Mouse (Mus musculus): ENCODE results near the gene Man2b1. TPM values are rescaled to one million over a fixed set of nuclear protein-coding genes. Genes with fewer than 3 reads are reported as not detected.
A peak's percentile ranks its signal among the peaks of the same experiment; 100 is the strongest.
"Not testable (repeated sequence)": the region's sequence is repeated elsewhere in the genome, so short reads cannot be mapped to it uniquely, and the experiment has no call there.

Man2b1 gene
- total and polyA plus RNA-seq, 2 experiments from 2014 or later = 18.7 to 29.7 TPM

GRCm38 (mm10) chr8:85116984-85117383, 33.9 kb downstream of the Man2b1 start:
- Histone ChIP-seq H3K4me3 (ENCODE audit: low read depth, low read length) (no peak overlapping the region), H3K36me3 (ENCODE audit: insufficient read depth, low read length) (peaks cover under 1% of the 10 kb centered on the region; the same call in 1 of the 2 replicates), H3K4me1 (ENCODE audit: insufficient read depth, low read length) (no peaks in the 10 kb centered on the region), H3K9ac (replicated peaks; ENCODE audit: low read length, poor library complexity, severe bottlenecking) (no peak overlapping the region), H3K27ac (ENCODE audit: low read depth, low read length) (no peak overlapping the region), H3K4me2 (ENCODE audit: low read depth, low read length, poor library complexity, severe bottlenecking) (no peak overlapping the region), H3K27me3 (ENCODE audit: insufficient read depth, low read length) (no peaks in the 10 kb centered on the region), H3K9me3 (ENCODE audit: low read length) (no peaks in the 10 kb centered on the region)
- DNase-seq (ENCODE audit: low spot score) (no peak), ATAC-seq (ENCODE audit: low FRiP score) (no peak)
- WGBS = 93% methylated on average over 7 of the region's 7 CpGs
- TF ChIP-seq CTCF (IDR thresholded peaks at IDR 0.05) = no peak

DNA sequence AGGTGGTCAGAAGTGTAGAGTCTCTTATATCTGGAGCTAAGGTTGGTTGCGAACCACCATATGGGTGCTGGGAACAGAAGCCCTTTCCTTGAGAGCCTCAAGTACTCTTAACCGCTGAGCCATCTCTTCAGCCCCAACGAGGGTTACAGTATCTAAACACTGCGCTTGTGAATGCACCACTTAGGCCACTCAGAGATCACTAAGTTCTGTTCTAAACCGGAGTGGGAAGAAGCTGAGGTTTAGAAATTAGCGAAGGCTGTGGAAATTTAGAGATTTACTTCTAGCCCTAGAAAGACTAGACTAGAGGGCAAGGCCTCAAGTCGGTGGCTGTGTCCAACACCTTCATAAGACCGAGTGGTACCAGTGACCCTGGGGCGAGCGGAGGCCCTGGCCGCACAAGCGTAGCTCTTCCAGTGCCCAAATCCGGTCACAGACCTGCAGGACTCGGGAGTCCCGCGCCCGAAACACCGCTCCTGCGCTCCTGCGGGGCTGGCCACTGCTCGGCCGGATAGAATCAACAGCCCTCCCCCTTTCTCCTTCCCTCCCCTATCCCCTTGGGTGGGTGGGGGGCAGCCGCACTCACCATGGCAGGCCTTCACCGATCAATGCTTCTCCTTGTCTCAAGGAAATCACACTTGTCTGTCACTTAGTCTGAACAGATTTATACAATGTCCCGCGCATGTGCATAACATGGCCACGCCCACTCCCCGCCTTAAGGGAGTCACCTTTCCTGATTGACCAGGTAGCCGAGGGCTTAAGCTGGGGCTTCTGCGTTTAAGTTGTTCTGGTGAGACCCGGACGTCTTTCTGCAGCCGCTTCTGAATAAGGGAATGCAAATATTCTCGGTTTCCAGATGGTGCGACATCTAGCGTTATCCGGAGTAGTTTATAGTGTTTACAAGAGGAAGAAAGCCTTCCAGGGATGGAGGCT, 36.2 kb downstream of the Man2b1 start:
- peak; percentile 93 for DNase-seq (ENCODE audit: low spot score)
- peak; percentile 86 for ATAC-seq (ENCODE audit: low FRiP score)
- WGBS = 7% methylated on average over 37 of the region's 37 CpGs
- H3K27ac ChIP-seq (ENCODE audit: low read depth, low read length) = peak overlapping the region; percentile 68
- peak overlapping the region; percentile 83 for H3K4me2 ChIP-seq (ENCODE audit: low read depth, low read length, poor library complexity, severe bottlenecking)
- H3K4me3 ChIP-seq (ENCODE audit: low read depth, low read length) = peak overlapping the region; percentile 66
- peak; percentile 69 for TF ChIP-seq CTCF (IDR thresholded peaks at IDR 0.05)
- no peaks in the 10 kb centered on the region for H3K27me3 ChIP-seq (ENCODE audit: insufficient read depth, low read length)
- no peaks in the 10 kb centered on the region for H3K36me3 ChIP-seq (ENCODE audit: insufficient read depth, low read length)
- H3K9me3 ChIP-seq (ENCODE audit: low read length) = no peaks in the 10 kb centered on the region
- no peaks in the 10 kb centered on the region for H3K4me1 ChIP-seq (ENCODE audit: insufficient read depth, low read length)
- peak overlapping the region; percentile 75 for H3K9ac ChIP-seq (replicated peaks; ENCODE audit: low read length, poor library complexity, severe bottlenecking)

DNA sequence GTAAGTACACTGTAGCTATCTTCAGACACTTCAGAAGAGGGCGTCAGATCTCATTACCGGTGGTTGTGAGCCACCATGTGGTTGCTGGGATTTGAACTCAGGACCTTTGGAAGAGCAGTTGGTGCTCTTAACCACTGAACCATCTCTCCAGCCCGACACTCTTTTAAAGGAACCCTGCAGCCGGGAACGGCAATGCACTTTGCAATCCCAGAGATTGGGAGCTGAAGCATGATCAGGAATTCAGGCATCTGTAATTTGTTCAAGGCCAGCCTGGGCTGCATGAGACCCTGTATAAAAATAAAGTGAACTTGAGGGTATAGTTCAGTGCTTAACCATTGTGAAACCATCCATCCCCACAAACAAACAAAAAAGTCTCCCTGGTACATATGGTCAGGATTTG, 37.2 kb downstream of the Man2b1 start:
- H3K36me3 ChIP-seq (ENCODE audit: insufficient read depth, low read length); H3K4me3 ChIP-seq (ENCODE audit: low read depth, low read length); H3K27me3 ChIP-seq (ENCODE audit: insufficient read depth, low read length); DNase-seq (ENCODE audit: low spot score); H3K4me1 ChIP-seq (ENCODE audit: insufficient read depth, low read length); H3K9me3 ChIP-seq (ENCODE audit: low read length); H3K27ac ChIP-seq (ENCODE audit: low read depth, low read length); H3K9ac ChIP-seq (replicated peaks; ENCODE audit: low read length, poor library complexity, severe bottlenecking); H3K4me2 ChIP-seq (ENCODE audit: low read depth, low read length, poor library complexity, severe bottlenecking); ATAC-seq (ENCODE audit: low FRiP score): not testable (repeated sequence)
- WGBS = 81% methylated on average over 5 of the region's 5 CpGs

- Histone ChIP-seq H3K4me3 (ENCODE audit: low read depth, low read length) (no peak within 1 kb of the TSS), H3K4me1 (ENCODE audit: insufficient read depth, low read length) (no peaks in the 10 kb centered on the region), H3K27ac (ENCODE audit: low read depth, low read length) (no peak within 1 kb of the TSS), H3K36me3 (ENCODE audit: insufficient read depth, low read length) (no peaks in the 10 kb centered on the region), H3K9ac (replicated peaks; ENCODE audit: low read length, poor library complexity, severe bottlenecking) (no peak within 1 kb of the TSS), H3K9me3 (ENCODE audit: low read length) (no peaks in the 10 kb centered on the region), H3K4me2 (ENCODE audit: low read depth, low read length, poor library complexity, severe bottlenecking) (no peak within 1 kb of the TSS), H3K27me3 (ENCODE audit: insufficient read depth, low read length) (no peaks in the 10 kb centered on the region)
- WGBS = 83% methylated on average over 3 of the region's 3 CpGs
- no peak for TF ChIP-seq CTCF (IDR thresholded peaks at IDR 0.05)
- DNase-seq (ENCODE audit: low spot score) = no peak
- no peak for ATAC-seq (ENCODE audit: low FRiP score)
Observed at GRCm38 (mm10) chr8:85122995-85123394, 39.9 kb downstream of the Man2b1 start, which contains the start of gene Zfp791. TSS of gene Zfp791 (minus strand) at chr8:85123095.

GRCm38 (mm10) chr8:85123691-85124090, 40.6 kb downstream of the Man2b1 start:
- H3K27me3 ChIP-seq (ENCODE audit: insufficient read depth, low read length) = no peaks in the 10 kb centered on the region
- DNase-seq (ENCODE audit: low spot score) (no peak), ATAC-seq (ENCODE audit: low FRiP score) (no peak)
- H3K9me3 ChIP-seq (ENCODE audit: low read length) = no peaks in the 10 kb centered on the region
- H3K4me2 ChIP-seq (ENCODE audit: low read depth, low read length, poor library complexity, severe bottlenecking) = no peak overlapping the region
- no peak overlapping the region for H3K9ac ChIP-seq (replicated peaks; ENCODE audit: low read length, poor library complexity, severe bottlenecking)
- H3K4me1 ChIP-seq (ENCODE audit: insufficient read depth, low read length) = no peaks in the 10 kb centered on the region
- WGBS = 91% methylated on average over 8 of the region's 8 CpGs
- no peak for TF ChIP-seq CTCF (IDR thresholded peaks at IDR 0.05)
- H3K36me3 ChIP-seq (ENCODE audit: insufficient read depth, low read length) = no peaks in the 10 kb centered on the region
- no peak overlapping the region for H3K27ac ChIP-seq (ENCODE audit: low read depth, low read length)
- H3K4me3 ChIP-seq (ENCODE audit: low read depth, low read length) = no peak overlapping the region

DNA sequence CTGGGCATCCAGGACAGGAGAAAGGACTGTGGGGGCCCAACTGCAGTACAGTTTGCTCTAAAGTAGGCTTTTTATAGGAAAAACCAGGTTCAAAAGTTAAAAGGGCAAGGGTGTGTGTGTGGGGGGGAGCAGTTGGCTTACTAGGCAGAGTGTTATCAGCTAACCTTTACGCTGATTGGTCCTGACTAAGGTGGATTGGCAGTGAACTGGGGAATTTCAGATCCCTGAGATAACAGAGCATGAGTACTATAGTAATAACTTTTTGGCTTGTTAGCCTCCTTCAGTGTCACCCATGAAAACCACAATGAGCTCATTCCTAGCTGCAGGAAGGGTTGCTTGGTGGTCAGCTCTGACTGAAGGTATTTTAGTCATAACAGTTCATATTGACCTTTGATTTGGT, 49.3 kb downstream of the Man2b1 start:
- H3K36me3 ChIP-seq (ENCODE audit: insufficient read depth, low read length) = no peaks in the 10 kb centered on the region
- H3K9ac ChIP-seq (replicated peaks; ENCODE audit: low read length, poor library complexity, severe bottlenecking) = no peak overlapping the region
- H3K4me3 ChIP-seq (ENCODE audit: low read depth, low read length) = no peak overlapping the region
- H3K9me3 ChIP-seq (ENCODE audit: low read length) = no peaks in the 10 kb centered on the region
- no peaks in the 10 kb centered on the region for H3K4me1 ChIP-seq (ENCODE audit: insufficient read depth, low read length)
- 96% methylated on average over 1 of the region's 1 CpGs for WGBS
- H3K27ac ChIP-seq (ENCODE audit: low read depth, low read length) = no peak overlapping the region
- peaks cover 5% of the 10 kb centered on the region; the same call in 1 of the 2 replicates for H3K27me3 ChIP-seq (ENCODE audit: insufficient read depth, low read length)
- ATAC-seq (ENCODE audit: low FRiP score) (no peak), DNase-seq (ENCODE audit: low spot score) (no peak)
- no peak overlapping the region for H3K4me2 ChIP-seq (ENCODE audit: low read depth, low read length, poor library complexity, severe bottlenecking)
- no peak for TF ChIP-seq CTCF (IDR thresholded peaks at IDR 0.05)

DNA sequence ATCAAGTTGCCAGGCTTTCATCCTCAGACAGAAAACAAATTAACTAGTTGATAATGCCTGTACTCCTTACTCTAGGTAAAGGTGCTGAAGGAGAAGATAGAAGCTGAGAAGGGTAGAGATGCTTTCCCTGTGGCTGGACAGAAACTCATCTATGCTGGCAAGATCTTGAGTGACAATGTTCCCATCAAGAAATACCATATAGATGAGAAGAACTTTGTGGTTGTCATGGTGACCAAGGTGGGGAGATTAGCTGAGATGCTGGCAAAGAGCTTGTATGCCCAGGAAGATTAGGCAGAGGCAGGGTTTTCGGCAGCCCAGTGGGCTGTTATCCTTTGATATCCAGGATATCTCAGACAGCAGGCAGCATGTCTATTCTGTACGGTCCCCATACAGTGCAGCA, 52.6 kb downstream of the Man2b1 start:
- DNase-seq (ENCODE audit: low spot score); H3K36me3 ChIP-seq (ENCODE audit: insufficient read depth, low read length); H3K9ac ChIP-seq (replicated peaks; ENCODE audit: low read length, poor library complexity, severe bottlenecking); H3K9me3 ChIP-seq (ENCODE audit: low read length); H3K4me2 ChIP-seq (ENCODE audit: low read depth, low read length, poor library complexity, severe bottlenecking); H3K27ac ChIP-seq (ENCODE audit: low read depth, low read length); H3K4me3 ChIP-seq (ENCODE audit: low read depth, low read length); H3K4me1 ChIP-seq (ENCODE audit: insufficient read depth, low read length); ATAC-seq (ENCODE audit: low FRiP score); H3K27me3 ChIP-seq (ENCODE audit: insufficient read depth, low read length): not testable (repeated sequence)
- WGBS = 62% methylated on average over 2 of the region's 2 CpGs
